Mouse (Mus musculus) erythroblast, embryonic 14.5 days (primary cell): Measurements from ENCODE around the gene Bmp2k. TPM values are rescaled to one million over a fixed set of nuclear protein-coding genes. Genes with fewer than 3 reads are reported as not detected.
"Not testable (repeated sequence)": the region's sequence is repeated elsewhere in the genome, so short reads cannot be mapped to it uniquely, and the experiment has no call there.

ENCODE experiments used
- H3K27me3 ChIP-seq: 2 replicates; pipeline ENCODE4 v1.6.1; 2012; ENCODE audit warnings: inconsistent platforms; ENCODE audit not compliant: control insufficient read depth
- H3K36me3 ChIP-seq: 2 replicates; pipeline ENCODE4 v1.6.1; 2012; ENCODE audit warnings: mild to moderate bottlenecking, inconsistent platforms; ENCODE audit not compliant: control insufficient read depth
- H3K4me1 ChIP-seq: 2 replicates; pipeline ENCODE4 v1.6.1; 2012; ENCODE audit warnings: inconsistent platforms; ENCODE audit not compliant: control insufficient read depth
- H3K4me3 ChIP-seq: replicated peaks from 2 replicates; pipeline ENCODE3; 2012; ENCODE audit warnings: moderate library complexity, mild to moderate bottlenecking, inconsistent platforms
- H3K9me3 ChIP-seq: 2 replicates; pipeline ENCODE4 v1.6.1; 2012; ENCODE audit warnings: low read length, inconsistent platforms, mixed read lengths; ENCODE audit not compliant: control insufficient read depth
- GATA1 ChIP-seq: IDR thresholded peaks from 2 replicates; pipeline ENCODE4 v1.6.1; 2012; ENCODE audit warnings: low read length, inconsistent platforms, mixed read lengths
- TAL1 ChIP-seq: IDR thresholded peaks from 3 replicates; pipeline ENCODE4 v1.6.1; 2012; ENCODE audit warnings: low read length, inconsistent platforms, mixed read lengths
- polyA plus RNA-seq: library from polyadenylated mRNA; stranded (reverse); fragments of >175 nt; gene quantifications from 2 replicates; pipeline ENCODE4 v1.2.3, GENCODE M21; 2012

The Bmp2k gene
- polyA plus RNA-seq, 1 experiment = 2.5 TPM

GRCm38 (mm10) chr5:97024834-97025233 lies 27.3 kb downstream of the Bmp2k start:
- Histone ChIP-seq H3K36me3 (peaks cover 96% of the 10 kb centered on the region), H3K27me3 (no peaks in the 10 kb centered on the region), H3K4me3 (no peak overlapping the region), H3K4me1 (peaks cover 90% of the 10 kb centered on the region), H3K9me3 (no peaks in the 10 kb centered on the region)
- TF ChIP-seq GATA1 (no peak), TAL1 (no peak)

- TF ChIP-seq GATA1 = no peak
- no peak for TF ChIP-seq TAL1
- H3K4me1 ChIP-seq = peaks cover 84% of the 10 kb centered on the region
- no peaks in the 10 kb centered on the region for H3K27me3 ChIP-seq
- H3K4me3 ChIP-seq = no peak overlapping the region
- peaks cover 96% of the 10 kb centered on the region for H3K36me3 ChIP-seq
- no peaks in the 10 kb centered on the region for H3K9me3 ChIP-seq
Observed at GRCm38 (mm10) chr5:97025650-97026049, 28.2 kb downstream of the Bmp2k start.

- H3K4me3 ChIP-seq = no peak overlapping the region
- H3K36me3 ChIP-seq = peaks cover 99% of the 10 kb centered on the region
- peaks cover 68% of the 10 kb centered on the region for H3K4me1 ChIP-seq
- no peaks in the 10 kb centered on the region for H3K9me3 ChIP-seq
- no peak for TF ChIP-seq GATA1
- no peak for TF ChIP-seq TAL1
- no peaks in the 10 kb centered on the region for H3K27me3 ChIP-seq
Observed at GRCm38 (mm10) chr5:97028004-97028403, 30.5 kb downstream of the Bmp2k start.

GRCm38 (mm10) chr5:97028840-97029239 lies 31.4 kb downstream of the Bmp2k start:
- Histone ChIP-seq H3K4me1 (peaks cover 66% of the 10 kb centered on the region), H3K36me3 (peaks cover 99% of the 10 kb centered on the region)
- H3K9me3 ChIP-seq, H3K27me3 ChIP-seq, H3K4me3 ChIP-seq: not testable (repeated sequence)

GRCm38 (mm10) chr5:97031771-97032170 lies 34.3 kb downstream of the Bmp2k start:
- TF ChIP-seq TAL1 (no peak), GATA1 (no peak)
- Histone ChIP-seq H3K9me3 (no peaks in the 10 kb centered on the region), H3K4me3 (no peak overlapping the region), H3K4me1 (peaks cover 53% of the 10 kb centered on the region), H3K36me3 (peaks cover 100% of the 10 kb centered on the region), H3K27me3 (no peaks in the 10 kb centered on the region)

- Histone ChIP-seq H3K36me3 (peaks cover 100% of the 10 kb centered on the region), H3K4me3 (no peak overlapping the region), H3K9me3 (no peaks in the 10 kb centered on the region), H3K27me3 (no peaks in the 10 kb centered on the region), H3K4me1 (peaks cover 25% of the 10 kb centered on the region)
- no peak for TF ChIP-seq TAL1
- no peak for TF ChIP-seq GATA1
Observed at GRCm38 (mm10) chr5:97045260-97045659, 47.8 kb downstream of the Bmp2k start.

- Histone ChIP-seq H3K36me3 (peaks cover 100% of the 10 kb centered on the region), H3K4me3 (no peak overlapping the region), H3K9me3 (no peaks in the 10 kb centered on the region), H3K27me3 (no peaks in the 10 kb centered on the region), H3K4me1 (peaks cover 30% of the 10 kb centered on the region)
- TF ChIP-seq GATA1 = no peak
- no peak for TF ChIP-seq TAL1
Observed at GRCm38 (mm10) chr5:97046680-97047079, 49.2 kb downstream of the Bmp2k start.

GRCm38 (mm10) chr5:97048905-97049304 lies 51.4 kb downstream of the Bmp2k start:
- Histone ChIP-seq H3K36me3 (peaks cover 100% of the 10 kb centered on the region), H3K4me1 (peaks cover 27% of the 10 kb centered on the region)
- no peak for TF ChIP-seq TAL1
- no peak for TF ChIP-seq GATA1

GRCm38 (mm10) chr5:97054166-97054565 lies 56.7 kb downstream of the Bmp2k start:
- peaks cover 19% of the 10 kb centered on the region for H3K4me1 ChIP-seq
- H3K36me3 ChIP-seq = peaks cover 100% of the 10 kb centered on the region
- no peak for TF ChIP-seq GATA1
- no peak for TF ChIP-seq TAL1
- H3K27me3 ChIP-seq = no peaks in the 10 kb centered on the region
- H3K9me3 ChIP-seq = no peaks in the 10 kb centered on the region
- no peak overlapping the region for H3K4me3 ChIP-seq

More at GRCm38 (mm10) chr5:97048905-97049304, 51.4 kb downstream of the Bmp2k start:
- Histone ChIP-seq H3K4me3 (no peak overlapping the region), H3K9me3 (no peaks in the 10 kb centered on the region), H3K27me3 (no peaks in the 10 kb centered on the region)

GRCm38 (mm10) chr5:97054801-97055200 lies 57.3 kb downstream of the Bmp2k start:
- TF ChIP-seq TAL1 = no peak
- TF ChIP-seq GATA1 = no peak
- no peaks in the 10 kb centered on the region for H3K9me3 ChIP-seq
- no peak overlapping the region for H3K4me3 ChIP-seq
- H3K27me3 ChIP-seq = no peaks in the 10 kb centered on the region
- peaks cover 100% of the 10 kb centered on the region for H3K36me3 ChIP-seq
- H3K4me1 ChIP-seq = peaks cover 15% of the 10 kb centered on the region
